Mouse (Mus musculus) MEL (cell line): ENCODE measurements around the gene Hoxb7. TPM values are rescaled to one million over a fixed set of nuclear protein-coding genes. Genes with fewer than 3 reads are reported as not detected.

ENCODE experiments used
- DNase-seq: peaks from one replicate; pipeline ENCODE4 v3.0.0; 2011; ENCODE audit warnings: low read depth, low spot score
- H3K27ac ChIP-seq: 2 replicates; pipeline ENCODE4 v1.5.1; 2012; ENCODE audit warnings: low read depth, mild to moderate bottlenecking, control low read depth, low read length, moderate library complexity; ENCODE audit not compliant: control insufficient read depth
- H3K27me3 ChIP-seq, 2 experiments: fragments of 150-350 bp in 1 of 2; sonication (generic) in 1 of 2; 2 replicates each; pipeline ENCODE4 v1.6.1; 2012; ENCODE audit warnings: low read length in 2 of 2, mild to moderate bottlenecking in 2 of 2, improper control_type of control experiment in 1 of 2, moderate library complexity in 1 of 2; ENCODE audit not compliant: insufficient read depth in 2 of 2, control insufficient read depth in 1 of 2
- H3K36me3 ChIP-seq, 2 experiments: 2 replicates each; pipeline ENCODE4 v1.6.1; 2012 to 2014; ENCODE audit warnings: low read length in 2 of 2, improper control_type of control experiment in 1 of 2, inconsistent platforms in 1 of 2, mild to moderate bottlenecking in 1 of 2; ENCODE audit not compliant: insufficient read depth in 2 of 2, control insufficient read depth in 1 of 2
- H3K4me1 ChIP-seq, 2 experiments: fragments of 150-350 bp in 1 of 2; sonication (generic) in 1 of 2; 2 replicates each; pipeline ENCODE4 v1.6.1; 2012; ENCODE audit warnings: low read length in 2 of 2, improper control_type of control experiment in 1 of 2, mild to moderate bottlenecking in 1 of 2; ENCODE audit not compliant: insufficient read depth in 2 of 2, control insufficient read depth in 1 of 2
- H3K4me3 ChIP-seq, 2 experiments: fragments of 150-350 bp in 1 of 2; sonication (generic) in 1 of 2; 2 replicates each; pipeline ENCODE4 v1.5.1; 2012; ENCODE audit warnings: low read depth in 2 of 2, low read length in 2 of 2, mild to moderate bottlenecking in 2 of 2, moderate library complexity in 2 of 2, control low read depth in 1 of 2, improper control_type of control experiment in 1 of 2; ENCODE audit not compliant: control insufficient read depth in 1 of 2, insufficient read depth in 1 of 2
- H3K79me2 ChIP-seq: 2 replicates; pipeline ENCODE4 v1.6.1; 2012; ENCODE audit warnings: mild to moderate bottlenecking, low read length, moderate library complexity; ENCODE audit not compliant: control insufficient read depth, poor library complexity, insufficient read depth
- H3K9ac ChIP-seq: 2 replicates; pipeline ENCODE4 v1.6.1; 2012; ENCODE audit warnings: low read depth, mild to moderate bottlenecking, control low read depth, low read length, moderate library complexity; ENCODE audit not compliant: control insufficient read depth, poor library complexity, severe bottlenecking
- H3K9me3 ChIP-seq: fragments of 150-350 bp; sonication (generic); replicated peaks from 2 replicates; pipeline ENCODE4 v1.6.1; 2012; ENCODE audit warnings: mild to moderate bottlenecking, low read length, improper control_type of control experiment, moderate library complexity; ENCODE audit not compliant: insufficient read depth
- BHLHE40 ChIP-seq: IDR thresholded peaks from 2 replicates; pipeline ENCODE4 v1.6.1; 2012; ENCODE audit warnings: low read depth, mild to moderate bottlenecking, inconsistent platforms, low read length, improper control_type of control experiment, borderline replicate concordance
- CHD2 ChIP-seq: IDR thresholded peaks from 2 replicates; pipeline ENCODE4 v1.6.1; 2011; ENCODE audit warnings: low read length, improper control_type of control experiment
- CTCF ChIP-seq, 3 experiments: IDR thresholded peaks in 2 of 3; conservative IDR thresholded peaks in 1 of 3; 2 replicates each; pipeline ENCODE4 v1.5.1; 2011 to 2012; ENCODE audit warnings: low read length in 3 of 3, low read depth in 2 of 3, mild to moderate bottlenecking in 2 of 3, improper control_type of control experiment in 1 of 3, inconsistent platforms in 1 of 3, mixed read lengths in 1 of 3, moderate library complexity in 1 of 3; ENCODE audit not compliant: control insufficient read depth in 1 of 3, insufficient read depth in 1 of 3, poor library complexity in 1 of 3, severe bottlenecking in 1 of 3
- E2F4 ChIP-seq: IDR thresholded peaks from 2 replicates; pipeline ENCODE4 v1.6.1; 2011; ENCODE audit warnings: low read depth, low read length, improper control_type of control experiment, borderline replicate concordance
- ETS1 ChIP-seq: IDR thresholded peaks from 2 replicates; pipeline ENCODE4 v1.6.1; 2012; ENCODE audit warnings: low read depth, mild to moderate bottlenecking, inconsistent platforms, low read length, improper control_type of control experiment, moderate library complexity
- GABPA ChIP-seq: IDR thresholded peaks from 2 replicates; pipeline ENCODE4 v1.6.1; 2012; ENCODE audit warnings: low read depth, mild to moderate bottlenecking, inconsistent platforms, low read length, improper control_type of control experiment, moderate library complexity
- GATA1 ChIP-seq: IDR thresholded peaks from 2 replicates; pipeline ENCODE4 v1.6.1; 2011; ENCODE audit warnings: low read depth, low read length, improper control_type of control experiment
- JUND ChIP-seq: IDR thresholded peaks from 2 replicates; pipeline ENCODE4 v1.6.1; 2011; ENCODE audit warnings: low read depth, mild to moderate bottlenecking, improper control_type of control experiment, low read length
- KAT2A ChIP-seq: conservative IDR thresholded peaks from 2 replicates; pipeline ENCODE4 v1.6.1; 2012; ENCODE audit warnings: low read depth, low read length, improper control_type of control experiment, inconsistent platforms
- MAFK ChIP-seq: IDR thresholded peaks from 2 replicates; pipeline ENCODE4 v1.6.1; 2011; ENCODE audit warnings: low read depth, mild to moderate bottlenecking, low read length, improper control_type of control experiment, borderline replicate concordance
- MAX ChIP-seq: IDR thresholded peaks from 2 replicates; pipeline ENCODE4 v1.6.1; 2011; ENCODE audit warnings: low read length, improper control_type of control experiment
- MAZ ChIP-seq: IDR thresholded peaks from 2 replicates; pipeline ENCODE4 v1.6.1; 2012; ENCODE audit warnings: low read depth, mild to moderate bottlenecking, inconsistent platforms, low read length, improper control_type of control experiment
- MEF2A ChIP-seq: IDR thresholded peaks from 2 replicates; pipeline ENCODE4 v1.6.1; 2014; ENCODE audit warnings: low read depth, mild to moderate bottlenecking, inconsistent platforms, low read length, improper control_type of control experiment; ENCODE audit not compliant: poor library complexity, insufficient replicate concordance, severe bottlenecking; ENCODE audit errors: extremely low read depth
- MXI1 ChIP-seq: IDR thresholded peaks from 2 replicates; pipeline ENCODE4 v1.6.1; 2011; ENCODE audit warnings: mild to moderate bottlenecking, low read depth, low read length, improper control_type of control experiment
- MYB ChIP-seq: IDR thresholded peaks from 2 replicates; pipeline ENCODE4 v1.6.1; 2011; ENCODE audit warnings: mild to moderate bottlenecking, low read depth, low read length, improper control_type of control experiment
- MYC ChIP-seq: IDR thresholded peaks from 2 replicates; pipeline ENCODE4 v1.6.1; 2011; ENCODE audit warnings: low read depth, mild to moderate bottlenecking, low read length, improper control_type of control experiment, moderate library complexity
- NELFE ChIP-seq: IDR thresholded peaks from 2 replicates; pipeline ENCODE4 v1.6.1; 2011; ENCODE audit warnings: low read depth, low read length, improper control_type of control experiment
- NRF1 ChIP-seq: IDR thresholded peaks from 2 replicates; pipeline ENCODE4 v1.6.1; 2014; ENCODE audit warnings: low read depth, mild to moderate bottlenecking, inconsistent platforms, low read length, improper control_type of control experiment, moderate library complexity; ENCODE audit not compliant: poor library complexity, insufficient read depth, severe bottlenecking
- POLR2A ChIP-seq, 2 experiments: IDR thresholded peaks; 2 replicates each; pipeline ENCODE4 v1.6.1; 2011 to 2012; ENCODE audit warnings: low read length in 2 of 2, mild to moderate bottlenecking in 2 of 2, control low read depth in 1 of 2, improper control_type of control experiment in 1 of 2, low read depth in 1 of 2, moderate library complexity in 1 of 2; ENCODE audit not compliant: control insufficient read depth in 1 of 2, insufficient read depth in 1 of 2, poor library complexity in 1 of 2
- POLR2AphosphoS5 ChIP-seq: IDR thresholded peaks from 2 replicates; pipeline ENCODE4 v1.6.1; 2012; ENCODE audit warnings: low read depth, borderline replicate concordance, mild to moderate bottlenecking, inconsistent platforms, low read length, moderate library complexity, mixed read lengths
- RAD21 ChIP-seq: IDR thresholded peaks from 2 replicates; pipeline ENCODE4 v1.6.1; 2011; ENCODE audit warnings: mild to moderate bottlenecking, low read depth, low read length, improper control_type of control experiment
- RCOR1 ChIP-seq: IDR thresholded peaks from 2 replicates; pipeline ENCODE4 v1.6.1; 2012; ENCODE audit warnings: low read depth, mild to moderate bottlenecking, inconsistent platforms, low read length, improper control_type of control experiment
- SMC3 ChIP-seq: IDR thresholded peaks from 2 replicates; pipeline ENCODE4 v1.6.1; 2011; ENCODE audit warnings: low read depth, low read length, improper control_type of control experiment
- TBP ChIP-seq: IDR thresholded peaks from 2 replicates; pipeline ENCODE4 v1.8.0; 2011; ENCODE audit warnings: low read depth, low read length, improper control_type of control experiment
- TCF12 ChIP-seq: IDR thresholded peaks from 2 replicates; pipeline ENCODE4 v1.6.1; 2014; ENCODE audit warnings: low read depth, mild to moderate bottlenecking, inconsistent platforms, low read length, improper control_type of control experiment, moderate library complexity
- UBTF ChIP-seq: IDR thresholded peaks from 2 replicates; pipeline ENCODE4 v1.6.1; 2012; ENCODE audit warnings: low read depth, mild to moderate bottlenecking, inconsistent platforms, low read length, improper control_type of control experiment, moderate library complexity, borderline replicate concordance; ENCODE audit not compliant: insufficient read depth
- USF1 ChIP-seq: IDR thresholded peaks from 2 replicates; pipeline ENCODE4 v1.6.1; 2014; ENCODE audit warnings: low read depth, mild to moderate bottlenecking, inconsistent platforms, low read length, improper control_type of control experiment, moderate library complexity
- USF2 ChIP-seq, 2 experiments: IDR thresholded peaks; 2 replicates each; pipeline ENCODE4 v1.6.1; 2011 to 2012; ENCODE audit warnings: improper control_type of control experiment in 2 of 2, low read length in 2 of 2, borderline replicate concordance in 1 of 2, inconsistent platforms in 1 of 2, low read depth in 1 of 2, mild to moderate bottlenecking in 1 of 2; ENCODE audit not compliant: insufficient read depth in 1 of 2
- ZC3H11A ChIP-seq: IDR thresholded peaks from 2 replicates; pipeline ENCODE4 v1.6.1; 2012; ENCODE audit warnings: low read depth, mild to moderate bottlenecking, inconsistent platforms, low read length, improper control_type of control experiment
- ZNF384 ChIP-seq: IDR thresholded peaks from 2 replicates; pipeline ENCODE4 v1.6.1; 2012; ENCODE audit warnings: low read depth, mild to moderate bottlenecking, inconsistent platforms, low read length, improper control_type of control experiment
- polyA plus RNA-seq, 2 experiments: library from polyadenylated mRNA; stranded (reverse) in 1 of 2; unstranded in 1 of 2; fragments of >175 nt in 1 of 2; fragments of >200 nt in 1 of 2; gene quantifications; 2 replicates each; pipeline versions ENCODE4 v1.2.1 to v1.2.4; 2012; ENCODE audit warnings: low replicate concordance in 2 of 2, low read depth in 1 of 2; ENCODE audit not compliant: insufficient read length in 2 of 2, insufficient read depth in 1 of 2, missing spikeins in 1 of 2
- total RNA-seq: library from RNA; depleted of rRNA; stranded (reverse); fragments of 300-350 nt; gene quantifications from 2 replicates; pipeline ENCODE4 v1.2.3, GENCODE M21; 2012

Gene Hoxb7
- total and polyA plus RNA-seq, 3 experiments, result not detected

- H3K27ac ChIP-seq, result no peak overlapping the region
- TF ChIP-seq UBTF (no peak), TBP (no peak), MAX (no peak), ZNF384 (no peak), MYC (no peak), POLR2AphosphoS5 (no peak), MAZ (no peak), NELFE (no peak), GATA1 (no peak), NRF1 (no peak), RAD21 (no peak), CHD2 (no peak), RCOR1 (no peak), E2F4 (no peak), MAFK (no peak), POLR2A (IDR thresholded peaks at IDR 0.05; ENCODE audit: control insufficient read depth in 1 of 2, insufficient read depth in 1 of 2, low read depth in 1 of 2, low read length in 2 of 2, poor library complexity in 1 of 2) (no peak), USF2 (IDR thresholded peaks at IDR 0.05; ENCODE audit: borderline replicate concordance in 1 of 2, insufficient read depth in 1 of 2, low read depth in 1 of 2, low read length in 2 of 2) (no peak), USF1 (no peak), SMC3 (no peak)
- TF ChIP-seq, all 39 proteins: peak for 0
- Histone ChIP-seq H3K9me3 (no peaks in the 10 kb centered on the region), H3K4me3 (no peak overlapping the region), H3K36me3 (no peaks in the 10 kb centered on the region), H3K27me3 (peaks cover 2 to 8% of the 10 kb centered on the region in 2 experiments), H3K4me1 (no peaks in the 10 kb centered on the region), H3K9ac (no peak overlapping the region), H3K79me2 (no peaks in the 10 kb centered on the region)
- no peak for DNase-seq
Measured at GRCm38 (mm10) chr11:96281396-96281795, 5.0 kb upstream of the Hoxb7 start.

DNA sequence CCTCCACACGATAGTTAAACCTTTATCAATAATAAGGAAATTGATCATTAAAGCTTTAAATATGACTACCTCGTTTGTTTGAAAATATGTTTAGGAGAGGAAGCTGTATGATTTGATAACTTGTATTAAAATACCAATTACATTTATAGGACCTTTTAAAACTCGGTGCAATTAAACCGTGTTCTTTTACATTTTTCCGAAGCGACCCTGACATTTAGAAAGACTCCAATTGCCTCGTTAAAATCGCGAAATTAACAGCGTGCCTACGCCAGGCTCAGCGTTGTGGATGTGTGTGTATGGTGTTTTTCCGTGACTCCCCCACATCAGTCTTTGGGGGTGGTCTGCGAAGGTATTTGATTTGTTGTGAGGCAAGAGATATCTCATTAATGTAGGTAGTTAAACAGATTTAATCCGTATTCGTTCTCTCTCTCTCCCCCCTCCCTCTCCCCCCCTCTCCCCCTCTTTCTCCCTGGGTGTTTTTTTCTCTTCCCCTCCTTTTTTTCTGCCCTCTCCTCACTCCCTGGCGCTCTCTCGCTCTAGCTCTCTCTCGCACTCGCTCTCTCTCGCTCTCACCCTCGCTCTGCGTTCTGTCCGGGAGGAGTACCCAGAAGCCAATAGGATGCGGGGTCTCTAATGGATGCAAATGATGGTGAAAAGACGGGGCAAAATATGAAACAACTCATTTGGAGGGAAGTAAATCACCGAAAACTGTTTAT lies 4.4 kb upstream of the Hoxb7 start, which contains the start of gene Hoxb8:
Gene Hoxb8, plus strand, starts transcription at position 51 of the 716 bp plus-strand sequence.
- TF ChIP-seq BHLHE40, result no peak
- no peak for TF ChIP-seq POLR2A (IDR thresholded peaks at IDR 0.05; ENCODE audit: control insufficient read depth in 1 of 2, insufficient read depth in 1 of 2, low read depth in 1 of 2, low read length in 2 of 2, poor library complexity in 1 of 2)
- TF ChIP-seq JUND, result no peak
- no peak for TF ChIP-seq CTCF (IDR thresholded peaks at IDR 0.05 in 2 of 3, conservative IDR thresholded peaks at IDR 0.05 in 1 of 3; ENCODE audit: control insufficient read depth in 1 of 3, insufficient read depth in 1 of 3, low read depth in 2 of 3, low read length in 3 of 3, poor library complexity in 1 of 3, severe bottlenecking in 1 of 3)
- no peak for TF ChIP-seq MYB
- TF ChIP-seq KAT2A, result no peak
- no peak for TF ChIP-seq ETS1
- no peak for TF ChIP-seq MAZ
- no peak for TF ChIP-seq RCOR1
- no peak for TF ChIP-seq TCF12
- no peak for TF ChIP-seq GABPA
- TF ChIP-seq RAD21, result no peak
- TF ChIP-seq ZC3H11A, result no peak
- no peak for TF ChIP-seq POLR2AphosphoS5
- no peak for TF ChIP-seq MXI1
- TF ChIP-seq MEF2A, result no peak
- no peak for TF ChIP-seq UBTF
- TF ChIP-seq TBP, result no peak
- no peaks in the 10 kb centered on the region for H3K36me3 ChIP-seq
- H3K27me3 ChIP-seq, result peaks cover 2 to 7% of the 10 kb centered on the region in 2 experiments
- H3K79me2 ChIP-seq, result no peaks in the 10 kb centered on the region
- H3K9me3 ChIP-seq, result no peaks in the 10 kb centered on the region
- no peaks in the 10 kb centered on the region for H3K4me1 ChIP-seq
- DNase-seq, result no peak
- no peak within 1 kb of the TSS for H3K27ac ChIP-seq
- H3K4me3 ChIP-seq, result no peak within 1 kb of the TSS
- no peak within 1 kb of the TSS for H3K9ac ChIP-seq
